Mouse (Mus musculus) liver, embryonic 14.5 days (tissue): ENCODE data around the gene Pinlyp.

Experiments
- CTCF ChIP-seq: IDR thresholded peaks from 2 replicates; pipeline ENCODE4 v1.5.1; 2016; ENCODE audit warnings: antibody characterized with exemption, low read depth, control low read depth
- EP300 ChIP-seq: IDR thresholded peaks from 2 replicates; pipeline ENCODE4 v1.6.1; 2016; ENCODE audit warnings: antibody characterized with exemption, low read depth

- no peak for TF ChIP-seq CTCF
- TF ChIP-seq EP300 = no peak
Measured at GRCm38 (mm10) chr7:24561450-24561849, 15.5 kb upstream of the Pinlyp start.
